Mouse (Mus musculus) duodenum, adult 2 months (tissue): ENCODE results near the gene Zar1. TPM values are rescaled to one million over a fixed set of nuclear protein-coding genes. Genes with fewer than 3 reads are reported as not detected.

ENCODE experiments used
- polyA plus RNA-seq: library from polyadenylated mRNA; depleted of rRNA; stranded (reverse); fragments of >200 nt; gene quantifications from 2 replicates; pipeline ENCODE4 v1.2.3, GENCODE M21; 2012; ENCODE audit warnings: low replicate concordance; rRNA removed

The Zar1 gene
- not detected in 2 replicates for polyA plus RNA-seq

GRCm38 (mm10) chr5:72580970-72581332 lies at the start of gene Zar1:
Gene Zar1 (minus strand): TSS chr5:72581254.

GRCm38 (mm10) chr5:72587192-72587681 lies 6.2 kb upstream of the Zar1 start, which contains the start of gene Gm5868:
Gene Gm5868 (minus strand): TSS chr5:72587551.

GRCm38 (mm10) chr5:72559544-72560049 lies 21.5 kb downstream of the Zar1 start, which contains the start of gene Nfxl1:
Gene Nfxl1 (minus strand): TSS chr5:72559684.

Other genes with a start within 250 kb of the Zar1 start
- gene Corin, start 76.8 kb downstream of the Zar1 start, polyA plus RNA-seq: not detected in 2 replicates
- 3.3 and 3.7 TPM in 2 replicates for gene Nfxl1, start 21.6 kb downstream of the Zar1 start, polyA plus RNA-seq
- 0.31 TPM in 1 of 2 replicates, not detected in the other for gene Gm5868, start 6.3 kb upstream of the Zar1 start, polyA plus RNA-seq
- gene Cnga1, start 63.0 kb upstream of the Zar1 start, polyA plus RNA-seq: not detected in 2 replicates
- gene Nipal1, start 66.5 kb upstream of the Zar1 start, polyA plus RNA-seq: 1.9 and 2.0 TPM in 2 replicates
- gene Txk, start 171.5 kb upstream of the Zar1 start, polyA plus RNA-seq: 0.14 and 0.15 TPM in 2 replicates